Mouse (Mus musculus): ENCODE results near the gene Retreg2. TPM values are rescaled to one million over a fixed set of nuclear protein-coding genes. Genes with fewer than 3 reads are reported as not detected.

Retreg2 gene
- 21.9 and 22.7 TPM in 2 replicates for polyA plus RNA-seq (2011; ENCODE audit: insufficient read depth, insufficient read length, low read depth, missing spikeins)

DNA sequence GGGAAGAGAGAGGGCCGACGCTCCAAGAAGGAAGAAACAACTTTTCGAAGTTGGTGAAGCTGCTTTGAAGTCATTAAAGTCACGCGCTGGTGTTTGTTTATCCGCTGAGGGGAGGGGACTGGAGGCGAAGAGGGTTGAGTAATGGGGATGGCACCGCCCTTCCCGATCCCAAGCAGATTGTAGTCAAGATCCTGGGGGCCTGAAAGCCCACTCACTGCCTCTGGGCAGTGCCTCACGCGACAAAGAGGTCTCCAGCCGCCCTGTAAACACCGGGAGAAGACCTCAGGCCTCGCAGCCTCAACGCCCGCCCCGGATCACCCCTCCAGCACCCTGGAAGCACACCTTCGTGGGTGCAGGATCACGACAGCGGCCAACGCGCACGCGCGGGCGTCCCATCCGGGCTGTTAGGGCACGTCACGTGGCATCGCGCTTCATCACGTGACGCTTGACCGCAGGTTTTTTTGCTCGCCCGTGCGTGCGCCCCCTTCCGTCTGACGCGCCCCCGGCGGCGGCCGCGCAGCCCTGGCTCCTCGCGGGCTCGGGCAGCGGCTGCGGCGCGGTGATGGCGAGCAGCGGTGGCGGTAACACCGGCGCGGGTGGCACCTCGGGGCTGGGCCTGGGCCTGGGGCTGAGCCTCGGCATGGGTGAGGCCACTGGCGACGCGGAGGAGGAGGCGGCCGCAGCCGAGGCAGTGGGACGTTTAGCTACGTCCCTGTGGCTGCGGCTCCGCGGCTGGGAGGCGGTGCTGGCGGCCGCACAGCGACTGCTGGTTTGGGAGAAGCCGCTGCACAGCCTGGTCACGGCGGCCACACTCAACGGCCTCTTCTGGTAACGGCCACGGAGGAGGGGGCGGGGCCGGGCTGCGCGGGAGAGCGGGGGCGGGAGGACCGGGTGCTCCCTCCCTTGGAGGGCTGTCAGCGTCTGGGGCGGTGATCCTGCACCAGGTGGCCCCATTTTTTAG lies at the start of gene Retreg2, which contains the start of gene Cnppd1:
Gene Retreg2 (plus strand): TSS at position 478 of the 961 bp plus-strand sequence.
Gene Cnppd1 (minus strand): TSS at position 411 of the 961 bp plus-strand sequence.
- H3K4me3 ChIP-seq (ENCODE audit: low read depth, low read length), result peak within 1 kb of the TSS; percentile 69

DNA sequence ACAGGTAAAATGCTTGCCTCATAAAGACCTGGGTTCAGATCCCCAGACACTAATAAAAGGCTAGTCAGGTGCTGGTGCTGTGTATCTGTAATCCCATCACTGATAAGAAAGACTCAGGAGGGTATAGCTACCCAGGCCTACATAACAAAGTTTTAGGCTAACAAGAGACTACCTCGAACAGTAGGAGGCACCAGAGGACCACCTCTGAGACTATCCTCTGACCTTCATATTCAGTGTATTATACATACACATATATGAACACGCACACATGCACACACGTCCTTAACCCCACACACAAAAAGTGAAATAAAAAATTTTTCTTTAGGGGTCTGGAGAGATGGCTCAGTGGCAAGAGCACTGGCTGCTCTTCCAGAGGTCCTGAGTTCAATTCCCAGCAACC lies 20.4 kb upstream of the Retreg2 start:
- Histone ChIP-seq H3K27me3 (ENCODE audit: control insufficient read depth, insufficient read depth, low read length, poor library complexity, severe bottlenecking) (no peaks in the 10 kb centered on the region), H3K9me3 (replicated peaks; ENCODE audit: control insufficient read depth, insufficient read depth, low read length, poor library complexity, severe bottlenecking) (no peaks in the 10 kb centered on the region), H3K9ac (ENCODE audit: low read depth, poor library complexity, severe bottlenecking) (no peak overlapping the region), H3K27ac (ENCODE audit: insufficient read depth, low read length) (no peak overlapping the region), H3K4me3 (ENCODE audit: low read depth, low read length) (no peak overlapping the region), H3K36me3 (ENCODE audit: control insufficient read depth, insufficient read depth, low read length, poor library complexity, severe bottlenecking) (no peaks in the 10 kb centered on the region), H3K4me1 (ENCODE audit: control insufficient read depth, insufficient read depth, low read length) (no peaks in the 10 kb centered on the region)
- TF ChIP-seq EP300 (IDR thresholded peaks at IDR 0.05; ENCODE audit: insufficient read depth, low read depth, low read length) (no peak), CTCF (IDR thresholded peaks at IDR 0.05; ENCODE audit: low read depth, low read length) (no peak), POLR2A (IDR thresholded peaks at IDR 0.05; ENCODE audit: insufficient read depth, low read length) (no peak)

More for the DNA sequence above, at the start of gene Retreg2, which contains the start of gene Cnppd1:
- H3K9ac ChIP-seq (ENCODE audit: low read depth, poor library complexity, severe bottlenecking), result peak within 1 kb of the TSS; percentile 60
- 0 out of 2 replicates have a peak, but pooled peaks cover 9% of the 10 kb centered on the region for H3K36me3 ChIP-seq (ENCODE audit: control insufficient read depth, insufficient read depth, low read length, poor library complexity, severe bottlenecking)
- H3K27ac ChIP-seq (ENCODE audit: insufficient read depth, low read length), result no peak within 1 kb of the TSS
- no peaks in the 10 kb centered on the region for H3K9me3 ChIP-seq (replicated peaks; ENCODE audit: control insufficient read depth, insufficient read depth, low read length, poor library complexity, severe bottlenecking)
- no peaks in the 10 kb centered on the region for H3K4me1 ChIP-seq (ENCODE audit: control insufficient read depth, insufficient read depth, low read length)
- no peaks in the 10 kb centered on the region for H3K27me3 ChIP-seq (ENCODE audit: control insufficient read depth, insufficient read depth, low read length, poor library complexity, severe bottlenecking)
- TF ChIP-seq POLR2A (IDR thresholded peaks at IDR 0.05; ENCODE audit: insufficient read depth, low read length), result peak; percentile 34
- 0 out of 2 replicates have a peak, but pooled peaks have one; percentile 35 for TF ChIP-seq EP300 (IDR thresholded peaks at IDR 0.05; ENCODE audit: insufficient read depth, low read depth, low read length)
- peak; percentile 61 for TF ChIP-seq CTCF (IDR thresholded peaks at IDR 0.05; ENCODE audit: low read depth, low read length)

DNA sequence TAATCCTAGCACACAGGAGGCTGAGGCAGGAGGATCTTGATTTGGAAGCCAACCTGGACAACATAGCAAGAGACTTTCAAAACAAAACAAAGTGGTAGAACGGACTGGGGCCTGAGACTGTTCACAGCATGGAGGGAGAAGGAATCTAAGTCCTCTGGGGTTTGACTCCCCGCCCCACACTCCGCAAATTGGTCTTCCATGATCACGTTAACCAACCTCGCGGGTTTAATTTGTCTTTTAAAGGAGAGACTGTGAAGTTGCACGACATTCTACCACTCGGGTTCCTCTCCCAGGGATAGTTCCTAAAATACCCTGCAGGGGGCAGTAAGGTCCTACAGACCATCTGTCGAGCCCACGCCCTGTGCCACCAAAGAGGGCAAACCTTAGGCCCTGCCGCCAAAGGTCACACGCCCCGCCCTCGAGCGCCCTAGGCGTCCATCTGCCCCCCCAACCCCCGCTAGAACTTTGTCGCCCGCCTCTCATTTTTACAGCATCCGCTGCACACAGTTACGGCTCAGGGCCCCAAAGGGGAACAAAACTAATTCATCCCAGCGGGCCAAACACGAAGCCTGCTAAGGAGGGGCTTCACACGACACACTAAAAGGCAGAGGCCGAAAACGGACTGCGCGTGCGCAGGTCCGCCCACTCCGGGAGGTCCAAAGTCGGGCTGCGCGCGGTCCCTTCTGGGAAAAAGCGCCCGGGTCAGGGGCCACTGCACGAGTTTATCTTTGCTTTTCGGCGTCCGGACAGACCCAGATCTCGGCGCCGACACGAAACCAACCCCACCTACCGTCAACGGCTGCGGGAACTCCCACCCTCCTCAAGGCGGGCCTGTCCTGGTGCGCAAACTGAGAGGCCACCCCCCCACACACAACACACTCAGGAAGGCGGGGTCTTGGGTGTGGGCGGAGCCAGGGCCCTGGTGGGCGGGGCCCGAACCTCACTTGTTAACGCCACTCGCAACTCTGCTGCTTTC lies 17.9 kb upstream of the Retreg2 start, which contains the start of gene Nhej1:
Gene Nhej1 (minus strand): TSS at position 855 of the 976 bp plus-strand sequence.
- H3K27ac ChIP-seq (ENCODE audit: insufficient read depth, low read length), result peak within 1 kb of the TSS; percentile 82
- H3K9me3 ChIP-seq (replicated peaks; ENCODE audit: control insufficient read depth, insufficient read depth, low read length, poor library complexity, severe bottlenecking), result no peaks in the 10 kb centered on the region
- H3K4me3 ChIP-seq (ENCODE audit: low read depth, low read length), result peak within 1 kb of the TSS; percentile 94
- no peaks in the 10 kb centered on the region for H3K27me3 ChIP-seq (ENCODE audit: control insufficient read depth, insufficient read depth, low read length, poor library complexity, severe bottlenecking)
- peak within 1 kb of the TSS; percentile 83 for H3K9ac ChIP-seq (ENCODE audit: low read depth, poor library complexity, severe bottlenecking)
- TF ChIP-seq CTCF (IDR thresholded peaks at IDR 0.05; ENCODE audit: low read depth, low read length), result peak; percentile 71
- no peak for TF ChIP-seq POLR2A (IDR thresholded peaks at IDR 0.05; ENCODE audit: insufficient read depth, low read length)
- TF ChIP-seq EP300 (IDR thresholded peaks at IDR 0.05; ENCODE audit: insufficient read depth, low read depth, low read length), result 0 out of 2 replicates have a peak, but pooled peaks have one; percentile 15
- no peaks in the 10 kb centered on the region for H3K4me1 ChIP-seq (ENCODE audit: control insufficient read depth, insufficient read depth, low read length)
- H3K36me3 ChIP-seq (ENCODE audit: control insufficient read depth, insufficient read depth, low read length, poor library complexity, severe bottlenecking), result no peaks in the 10 kb centered on the region

- Histone ChIP-seq H3K4me3 (ENCODE audit: low read depth, low read length) (peak overlapping the region; percentile 17; the same call in 1 of the 2 replicates), H3K9ac (ENCODE audit: low read depth, poor library complexity, severe bottlenecking) (peak overlapping the region; percentile 83), H3K4me1 (ENCODE audit: control insufficient read depth, insufficient read depth, low read length) (no peaks in the 10 kb centered on the region), H3K27me3 (ENCODE audit: control insufficient read depth, insufficient read depth, low read length, poor library complexity, severe bottlenecking) (no peaks in the 10 kb centered on the region), H3K36me3 (ENCODE audit: control insufficient read depth, insufficient read depth, low read length, poor library complexity, severe bottlenecking) (no peaks in the 10 kb centered on the region), H3K9me3 (replicated peaks; ENCODE audit: control insufficient read depth, insufficient read depth, low read length, poor library complexity, severe bottlenecking) (no peaks in the 10 kb centered on the region), H3K27ac (ENCODE audit: insufficient read depth, low read length) (no peak overlapping the region)
- TF ChIP-seq CTCF (IDR thresholded peaks at IDR 0.05; ENCODE audit: low read depth, low read length) (no peak), POLR2A (IDR thresholded peaks at IDR 0.05; ENCODE audit: insufficient read depth, low read length) (no peak), EP300 (IDR thresholded peaks at IDR 0.05; ENCODE audit: insufficient read depth, low read depth, low read length) (no peak)
Measured at GRCm38 (mm10) chr1:75125418-75125817, 17.2 kb upstream of the Retreg2 start.

GRCm38 (mm10) chr1:75128641-75129040 lies 13.9 kb upstream of the Retreg2 start:
- Histone ChIP-seq H3K4me1 (ENCODE audit: control insufficient read depth, insufficient read depth, low read length) (no peaks in the 10 kb centered on the region), H3K27me3 (ENCODE audit: control insufficient read depth, insufficient read depth, low read length, poor library complexity, severe bottlenecking) (no peaks in the 10 kb centered on the region), H3K36me3 (ENCODE audit: control insufficient read depth, insufficient read depth, low read length, poor library complexity, severe bottlenecking) (no peaks in the 10 kb centered on the region), H3K9me3 (replicated peaks; ENCODE audit: control insufficient read depth, insufficient read depth, low read length, poor library complexity, severe bottlenecking) (no peaks in the 10 kb centered on the region), H3K27ac (ENCODE audit: insufficient read depth, low read length) (no peak overlapping the region), H3K9ac (ENCODE audit: low read depth, poor library complexity, severe bottlenecking) (no peak overlapping the region), H3K4me3 (ENCODE audit: low read depth, low read length) (no peak overlapping the region)
- no peak for TF ChIP-seq CTCF (IDR thresholded peaks at IDR 0.05; ENCODE audit: low read depth, low read length)
- no peak for TF ChIP-seq EP300 (IDR thresholded peaks at IDR 0.05; ENCODE audit: insufficient read depth, low read depth, low read length)
- TF ChIP-seq POLR2A (IDR thresholded peaks at IDR 0.05; ENCODE audit: insufficient read depth, low read length), result no peak
